Mouse (Mus musculus) testis, postnatal 10 days (tissue): ENCODE data around the gene Phf21a.

Experiments
- DNase-seq: peaks from one replicate; pipeline ENCODE4 v3.0.0; 2021; ENCODE audit warnings: low spot score

Phf21a gene

GRCm38 (mm10) chr2:92234768-92235332 lies 141.9 kb downstream of the Phf21a start:
- DNase-seq: no peak

GRCm38 (mm10) chr2:92240299-92240698 lies 147.4 kb downstream of the Phf21a start:
- DNase-seq: no peak

GRCm38 (mm10) chr2:92240816-92241215 lies 147.9 kb downstream of the Phf21a start:
- DNase-seq: no peak

GRCm38 (mm10) chr2:92241317-92241716 lies 148.4 kb downstream of the Phf21a start:
- no peak for DNase-seq

- DNase-seq: no peak
These were observed 153.2 kb downstream of the Phf21a start for GRCm38 (mm10) chr2:92246112-92246511.

- no peak for DNase-seq
These were observed 154.8 kb downstream of the Phf21a start for GRCm38 (mm10) chr2:92247711-92248110.

GRCm38 (mm10) chr2:92250472-92250871 lies 157.6 kb downstream of the Phf21a start:
- no peak for DNase-seq

- no peak for DNase-seq
These were observed 160.9 kb downstream of the Phf21a start for GRCm38 (mm10) chr2:92253777-92254176.

- DNase-seq: no peak
These were observed 163.2 kb downstream of the Phf21a start for GRCm38 (mm10) chr2:92256141-92256540.

- DNase-seq: no peak
These were observed 164.5 kb downstream of the Phf21a start for GRCm38 (mm10) chr2:92257372-92257956.

- DNase-seq: no peak
These were observed 167.0 kb downstream of the Phf21a start for GRCm38 (mm10) chr2:92259924-92260323.

- no peak for DNase-seq
These were observed 173.2 kb downstream of the Phf21a start for GRCm38 (mm10) chr2:92266100-92266617.

- no peak for DNase-seq
These were observed 176.3 kb downstream of the Phf21a start for GRCm38 (mm10) chr2:92269227-92269626.

- DNase-seq: no peak
These were observed 179.6 kb downstream of the Phf21a start for GRCm38 (mm10) chr2:92272510-92272909.

- DNase-seq: no peak
These were observed 180.3 kb downstream of the Phf21a start for GRCm38 (mm10) chr2:92273101-92273801.

- no peak for DNase-seq
These were observed 180.9 kb downstream of the Phf21a start for GRCm38 (mm10) chr2:92273802-92274183.

GRCm38 (mm10) chr2:92277787-92278186 lies 184.9 kb downstream of the Phf21a start:
- DNase-seq: no peak

- DNase-seq: no peak
These were observed 185.7 kb downstream of the Phf21a start for GRCm38 (mm10) chr2:92278663-92279062.

- no peak for DNase-seq
These were observed 186.5 kb downstream of the Phf21a start for GRCm38 (mm10) chr2:92279398-92279797.

GRCm38 (mm10) chr2:92285597-92285996 lies 192.7 kb downstream of the Phf21a start:
- DNase-seq: peak; percentile 49

- no peak for DNase-seq
These were observed 196.4 kb downstream of the Phf21a start for GRCm38 (mm10) chr2:92289335-92289734.

GRCm38 (mm10) chr2:92291526-92291925 lies 198.6 kb downstream of the Phf21a start:
- no peak for DNase-seq

- DNase-seq: peak; percentile 83
These were observed 203.5 kb downstream of the Phf21a start for GRCm38 (mm10) chr2:92296402-92296801.
